Mouse (Mus musculus) megakaryocyte, embryonic 14.5 days (primary cell): ENCODE measurements around the gene Pold1.

ENCODE experiments used
- FLI1 ChIP-seq: IDR thresholded peaks from 2 replicates; pipeline ENCODE4 v1.6.1; 2012; ENCODE audit warnings: low read length, inconsistent platforms, mixed read lengths
- GATA1 ChIP-seq: IDR thresholded peaks from 3 replicates; pipeline ENCODE4 v1.6.1; 2012; ENCODE audit warnings: mixed read lengths, low read length, inconsistent platforms, borderline replicate concordance

DNA sequence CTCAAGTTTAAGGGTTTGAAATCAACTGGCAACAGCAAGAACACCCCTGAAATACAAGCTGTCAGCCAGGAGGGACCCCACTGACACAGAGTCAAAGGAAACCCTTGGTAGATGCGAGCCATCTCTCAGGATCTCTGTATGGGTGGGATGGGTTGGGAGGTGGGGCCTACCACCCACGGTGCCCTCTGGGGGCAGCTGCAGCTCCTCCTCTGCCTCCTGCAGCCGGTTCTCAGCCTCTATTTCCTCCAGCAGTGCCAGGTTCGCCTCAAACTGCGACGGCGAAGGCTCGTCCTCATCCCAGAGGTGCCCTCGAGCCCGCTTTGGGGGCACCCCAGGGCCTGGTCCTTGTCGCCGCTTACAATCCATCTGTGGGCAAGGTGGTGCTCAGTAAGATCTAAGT, 5.6 kb downstream of the Pold1 start:
- TF ChIP-seq GATA1 (no peak), FLI1 (no peak)
